In genomic region chr4:137476065-137476760, GRCm38 (mm10) we compare ENCODE assay signal across 8 mouse cellular contexts. TPM values are rescaled to one million over a fixed set of nuclear protein-coding genes. Genes with fewer than 3 reads are reported as not detected.
DNase-seq lines count a peak whose midpoint lies in the region; ATAC-seq and TF ChIP-seq lines count a peak whose summit lies in the region.

No protein-coding gene starts in this region.

- no peak for TF ChIP-seq CTCF in gastrocnemius, adult 2 months (IDR thresholded peaks at IDR 0.05)
- no peak for TF ChIP-seq CTCF in small intestine, adult 2 months (IDR thresholded peaks at IDR 0.05; ENCODE audit: extremely low read depth, insufficient read length, insufficient replicate concordance, low read depth, low read length)

- H3K4me1 ChIP-seq in hindbrain, embryonic 13.5 days (replicated peaks) = peaks cover 52% of the 10 kb centered on the region
- H3K4me1 ChIP-seq in limb, embryonic 11.5 days (ENCODE audit: control insufficient read depth, insufficient read depth, low read length) = peaks cover 54% of the 10 kb centered on the region
- peaks cover 50% of the 10 kb centered on the region for H3K4me1 ChIP-seq in small intestine, adult 2 months (ENCODE audit: control insufficient read depth, insufficient read depth, insufficient read length, low read length)

- ATAC-seq in hindbrain, embryonic 13.5 days (ENCODE audit: low FRiP score) = no peak
- no peak for ATAC-seq in limb, embryonic 11.5 days (ENCODE audit: insufficient number of reproducible peaks, low FRiP score, low TSS enrichment, low read depth)
- ATAC-seq in erythroid progenitor cell, adult 5-6 weeks (replicated peaks; ENCODE audit: low FRiP score, poor library complexity, severe bottlenecking) = no peak

- intact Hi-C loops in gastrocnemius, adult 2 months (cut with DNase I) = no loop called here

- H3K27ac ChIP-seq in gastrocnemius, adult 2 months = peak overlapping the region; percentile 96
- H3K27ac ChIP-seq in hindbrain, embryonic 13.5 days = no peak overlapping the region
- peak overlapping the region; percentile 42; the same call in 1 of the 2 replicates for H3K27ac ChIP-seq in limb, embryonic 11.5 days (replicated peaks; ENCODE audit: low read depth, low read length)
- peak overlapping the region; percentile 89 for H3K27ac ChIP-seq in small intestine, adult 2 months (ENCODE audit: insufficient read depth, low read depth, low read length)

- 0 out of 2 replicates have a peak, but pooled peaks cover 23% of the 10 kb centered on the region for H3K27me3 ChIP-seq in hindbrain, embryonic 13.5 days
- H3K27me3 ChIP-seq in limb, embryonic 11.5 days (ENCODE audit: control insufficient read depth, insufficient read depth, low read length) = no peaks in the 10 kb centered on the region
- H3K27me3 ChIP-seq in small intestine, adult 2 months (ENCODE audit: control insufficient read depth, insufficient read depth, low read length) = no peaks in the 10 kb centered on the region

- no peaks in the 10 kb centered on the region for H3K9me3 ChIP-seq in hindbrain, embryonic 13.5 days
- H3K9me3 ChIP-seq in limb, embryonic 11.5 days (ENCODE audit: control insufficient read depth, low read length) = no peaks in the 10 kb centered on the region

- peak overlapping the region; percentile 90 for H3K4me3 ChIP-seq in gastrocnemius, adult 2 months
- no peak overlapping the region for H3K4me3 ChIP-seq in hindbrain, embryonic 13.5 days
- H3K4me3 ChIP-seq in limb, embryonic 11.5 days (ENCODE audit: low read depth, low read length) = no peak overlapping the region
- peak overlapping the region; percentile 41 for H3K4me3 ChIP-seq in small intestine, adult 2 months (ENCODE audit: low read depth, low read length)

- 37% methylated on average over 10 of the region's 10 CpGs for WGBS in hindbrain, embryonic 13.5 days
- 22% methylated on average over 10 of the region's 10 CpGs for whole genome bisulfite sequencing in limb, embryonic 11.5 days
- 10% methylated on average over 10 of the region's 10 CpGs for WGBS in small intestine, adult 2 months

- H3K36me3 ChIP-seq in hindbrain, embryonic 13.5 days = no peaks in the 10 kb centered on the region
- no peaks in the 10 kb centered on the region for H3K36me3 ChIP-seq in limb, embryonic 11.5 days (ENCODE audit: control insufficient read depth, insufficient read depth, low read length)
- H3K36me3 ChIP-seq in small intestine, adult 2 months (ENCODE audit: control insufficient read depth, insufficient read depth, low read length) = no peaks in the 10 kb centered on the region

- peak overlapping the region; percentile 34; the same call in 1 of the 2 replicates for H3K4me2 ChIP-seq in hindbrain, embryonic 13.5 days
- peak overlapping the region; percentile 37 for H3K4me2 ChIP-seq in limb, embryonic 11.5 days (ENCODE audit: low read depth, severe bottlenecking)

- TF ChIP-seq POLR2A in small intestine, adult 2 months (IDR thresholded peaks at IDR 0.05; ENCODE audit: low read depth, low read length) = no peak

- peak overlapping the region; percentile 24; the same call in 1 of the 2 replicates for H3K9ac ChIP-seq in hindbrain, embryonic 13.5 days
- H3K9ac ChIP-seq in limb, embryonic 11.5 days (ENCODE audit: low read length) = peak overlapping the region; percentile 34

- DNase-seq in urinary bladder, postnatal 36 days (ENCODE audit: low spot score in 2 of 2) = peak; percentile 30 to 54
- no peak for DNase-seq in urinary bladder, postnatal 25 days (ENCODE audit: low spot score)
- DNase-seq in gastrocnemius, adult 2 months = peak; percentile 90
- DNase-seq in limb, embryonic 11.5 days (ENCODE audit: low spot score) = no peak
- DNase-seq in urinary bladder, postnatal 10 days (ENCODE audit: low spot score) = no peak

RNA-seq across cellular contexts. Expression of gene Hspg2, which starts 7.6 kb away (rescaled TPM):
- total RNA-seq in gastrocnemius, adult 2 months (2021) = 10 to 100 TPM; 55.2 to 77.5 TPM
- polyA plus RNA-seq in hindbrain, embryonic 13.5 days (2015; fragmentation: Nextera tagmentation; extraction: Ambion mirVana) = 6.1 and 6.8 TPM in 2 replicates
- 20.6 and 22.4 TPM in 2 replicates for polyA plus RNA-seq in limb, embryonic 11.5 days (2014; fragmentation: Nextera tagmentation; extraction: Ambion mirVana)
- 38.2 and 40.5 TPM in 2 replicates for polyA plus RNA-seq in small intestine, adult 2 months (2012; rRNA removed)
- not detected in 2 replicates for total RNA-seq in erythroid progenitor cell, adult 5-6 weeks (2015; ENCODE audit: low replicate concordance)
- 0.13 TPM in 1 of 2 replicates, not detected in the other for total RNA-seq in erythroid progenitor cell, adult 5-6 weeks (2017; ENCODE audit: low replicate concordance)

RNA-seq across cellular contexts. Expression of gene 1700013G24Rik, which starts 23.1 kb away (rescaled TPM):
- total RNA-seq in gastrocnemius, adult 2 months (2021) = not detected
- polyA plus RNA-seq in hindbrain, embryonic 13.5 days (2015; fragmentation: Nextera tagmentation; extraction: Ambion mirVana) = not detected in 2 replicates
- not detected in 2 replicates for polyA plus RNA-seq in limb, embryonic 11.5 days (2014; fragmentation: Nextera tagmentation; extraction: Ambion mirVana)
- not detected in 2 replicates for polyA plus RNA-seq in small intestine, adult 2 months (2012; rRNA removed)
- not detected in 2 replicates for total RNA-seq in erythroid progenitor cell, adult 5-6 weeks (2015; ENCODE audit: low replicate concordance)
- total RNA-seq in erythroid progenitor cell, adult 5-6 weeks (2017; ENCODE audit: low replicate concordance) = not detected in 2 replicates

RNA-seq across cellular contexts. Expression of gene Cela3b, which starts 45.9 kb away (rescaled TPM):
- not detected for total RNA-seq in gastrocnemius, adult 2 months (2021)
- polyA plus RNA-seq in hindbrain, embryonic 13.5 days (2015; fragmentation: Nextera tagmentation; extraction: Ambion mirVana) = not detected in 2 replicates
- polyA plus RNA-seq in limb, embryonic 11.5 days (2014; fragmentation: Nextera tagmentation; extraction: Ambion mirVana) = not detected in 2 replicates
- 42.4 and 23,172 TPM in 2 replicates for polyA plus RNA-seq in small intestine, adult 2 months (2012; rRNA removed)
- total RNA-seq in erythroid progenitor cell, adult 5-6 weeks (2015; ENCODE audit: low replicate concordance) = not detected in 2 replicates
- not detected in 2 replicates for total RNA-seq in erythroid progenitor cell, adult 5-6 weeks (2017; ENCODE audit: low replicate concordance)

Comparison
In these comparisons a context has a peak if more than half of its experiments do, and no peak if none do; other contexts are left out.
1. DNase-seq: peak in urinary bladder, postnatal 36 days (2 of 2) and gastrocnemius, adult 2 months (single experiment); none in urinary bladder, postnatal 25 days (single experiment), limb, embryonic 11.5 days (single experiment) and urinary bladder, postnatal 10 days (single experiment).
2. H3K4me3 ChIP-seq: peak in gastrocnemius, adult 2 months (single experiment) and small intestine, adult 2 months (single experiment); none in hindbrain, embryonic 13.5 days (single experiment) and limb, embryonic 11.5 days (single experiment).
3. RNA of gene Cela3b, which starts 45.9 kb away (polyA plus RNA-seq): 42.4 to 23,172 TPM in small intestine, adult 2 months; not detected in hindbrain, embryonic 13.5 days and not detected in limb, embryonic 11.5 days; every median in the first group is over 10 times any median in the second.